Mouse (Mus musculus) intestine, embryonic 14.5 days (tissue): ENCODE data around the gene Agpat3. TPM values are rescaled to one million over a fixed set of nuclear protein-coding genes. Genes with fewer than 3 reads are reported as not detected.

Source experiments
- ATAC-seq: fragments of 200-750 bp; cut with Nextera tagmentation; replicated peaks from 2 replicates; pipeline ENCODE4 v1.8.0; 2017; ENCODE audit warnings: low read depth, moderate number of reproducible peaks, moderate TSS enrichment, moderate library complexity; ENCODE audit not compliant: low FRiP score, low TSS enrichment
- DNase-seq: peaks from one replicate; pipeline ENCODE4 v3.0.0-alpha.2; 2018; ENCODE audit warnings: low spot score
- H3K27ac ChIP-seq: fragments of 300-500 bp; sonication (generic); 2 replicates; pipeline ENCODE4 v1.5.1; 2014; ENCODE audit warnings: low read depth, mild to moderate bottlenecking, control low read depth
- H3K27me3 ChIP-seq: fragments of 300-500 bp; sonication (generic); replicated peaks from 2 replicates; pipeline ENCODE4 v1.6.1; 2014; ENCODE audit warnings: low read length, control low read depth; ENCODE audit not compliant: control insufficient read depth, insufficient read depth
- H3K36me3 ChIP-seq: fragments of 300-500 bp; sonication (generic); 2 replicates; pipeline ENCODE4 v1.6.1; 2014; ENCODE audit warnings: low read length, control low read depth; ENCODE audit not compliant: control insufficient read depth, insufficient read depth
- H3K4me1 ChIP-seq: fragments of 300-500 bp; sonication (generic); replicated peaks from 2 replicates; pipeline ENCODE4 v1.6.1; 2014; ENCODE audit warnings: low read length, control low read depth, mixed read lengths; ENCODE audit not compliant: control insufficient read depth, insufficient read depth
- H3K4me2 ChIP-seq: fragments of 300-500 bp; sonication (generic); 2 replicates; pipeline ENCODE4 v1.6.1; 2014; ENCODE audit warnings: low read length
- H3K4me3 ChIP-seq: fragments of 300-500 bp; sonication (generic); 2 replicates; pipeline ENCODE4 v1.5.1; 2014; ENCODE audit warnings: low read depth, low read length, control low read depth, mixed read lengths
- H3K9ac ChIP-seq: fragments of 300-500 bp; sonication (generic); 2 replicates; pipeline ENCODE4 v1.6.1; 2014; ENCODE audit warnings: mild to moderate bottlenecking, low read length
- H3K9me3 ChIP-seq: fragments of 300-500 bp; sonication (generic); 2 replicates; pipeline ENCODE4 v1.6.1; 2016; ENCODE audit warnings: low read length, control low read depth; ENCODE audit not compliant: control insufficient read depth
- WGBS: fragments of 180-500 bp; shearing (Covaris S2); extraction: QIAGEN DNeasy Blood & Tissue Kit; methylation state at CpG from one replicate; pipeline ENCODE4 v1.1.7; 2014; 5-methylcytosine and 5-hydroxymethylcytosine counted together
- polyA plus RNA-seq: library from polyadenylated mRNA; unstranded; fragments of >200 nt; fragmentation: Nextera tagmentation; extraction: Ambion mirVana; gene quantifications from 2 replicates; pipeline ENCODE4 v1.2.1, GENCODE M21; 2014

Agpat3 gene
- polyA plus RNA-seq, 1 experiment from 2014 or later: 59.2 TPM

DNA sequence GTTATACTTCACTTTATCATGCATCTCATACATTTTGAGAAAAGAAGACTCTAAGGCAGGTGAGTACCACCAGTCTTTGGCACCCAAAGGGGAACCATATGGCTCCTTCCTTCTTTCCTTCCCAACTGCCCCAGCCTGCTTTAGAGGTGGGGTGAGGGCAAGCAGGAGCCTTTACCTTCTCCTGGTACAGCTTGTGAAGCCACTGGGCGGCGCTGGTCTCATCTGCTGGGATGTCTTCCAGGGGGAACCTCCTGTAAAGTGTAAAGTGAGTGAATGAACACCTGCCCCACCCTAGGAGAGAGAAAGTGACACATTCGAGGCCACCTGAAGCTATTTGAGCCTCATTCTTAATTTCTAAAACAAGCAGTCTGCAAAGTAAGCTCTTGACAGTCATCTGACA is 74.5 kb downstream of the Agpat3 start:
- Histone ChIP-seq H3K36me3 (peaks cover 73% of the 10 kb centered on the region), H3K27ac (no peak overlapping the region), H3K4me3 (no peak overlapping the region), H3K27me3 (no peaks in the 10 kb centered on the region), H3K9ac (no peak overlapping the region), H3K9me3 (no peaks in the 10 kb centered on the region), H3K4me1 (no peaks in the 10 kb centered on the region), H3K4me2 (no peak overlapping the region)
- DNase-seq: no peak
- WGBS: 73% methylated on average over 3 of the region's 3 CpGs
- no peak for ATAC-seq

DNA sequence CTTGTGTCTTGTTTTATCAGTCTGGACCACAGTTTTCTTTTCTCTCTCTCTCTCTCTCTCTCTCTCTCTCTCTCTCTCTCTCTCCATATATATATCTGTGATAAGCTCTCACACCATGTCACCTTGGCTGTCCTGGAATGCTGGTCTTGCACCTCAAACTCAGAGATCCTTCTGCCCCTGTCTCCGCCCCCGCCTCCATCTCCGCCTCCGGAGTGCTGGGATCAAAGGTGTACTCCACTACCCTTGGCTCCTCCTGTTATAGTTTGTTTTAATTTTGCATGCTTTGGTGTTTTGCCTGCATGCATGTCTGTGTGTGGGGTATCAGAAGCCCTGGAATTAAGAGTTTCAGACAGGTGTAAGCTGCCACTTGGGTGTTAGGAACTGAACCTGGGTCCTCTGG is 76.0 kb downstream of the Agpat3 start:
- no peak for ATAC-seq
- 92% methylated on average over 4 of the region's 4 CpGs for WGBS
- no peak overlapping the region for H3K27ac ChIP-seq

DNA sequence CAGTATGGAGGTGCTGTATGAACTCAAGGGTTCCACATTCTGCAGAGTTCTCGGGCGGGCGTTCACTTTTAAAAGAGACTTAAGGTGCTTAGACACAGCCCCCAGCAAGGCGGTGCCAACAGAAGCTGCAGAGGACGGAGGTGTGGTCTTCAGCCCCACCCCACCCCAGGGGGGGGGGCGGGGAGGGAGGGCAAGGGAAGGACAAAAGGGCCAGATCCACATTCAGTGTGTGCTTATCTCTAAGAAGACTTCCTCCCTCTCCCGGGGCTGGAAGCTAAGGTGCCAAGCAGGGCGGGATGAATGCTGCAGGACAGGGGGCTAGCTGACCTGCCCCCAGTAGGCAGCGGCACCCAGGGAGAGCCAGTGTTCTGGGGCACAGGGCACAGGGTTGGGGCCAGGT is 79.4 kb downstream of the Agpat3 start:
- 27% methylated on average over 8 of the region's 9 CpGs for WGBS
- DNase-seq (no peak), ATAC-seq (0 out of 2 replicates have a peak, but pooled peaks have one; percentile 48)
- H3K4me2 ChIP-seq: no peak overlapping the region
- no peak overlapping the region for H3K27ac ChIP-seq
- no peak overlapping the region for H3K9ac ChIP-seq
- no peak overlapping the region for H3K4me3 ChIP-seq
- H3K9me3 ChIP-seq: no peaks in the 10 kb centered on the region
- H3K36me3 ChIP-seq: peaks cover 40% of the 10 kb centered on the region
- H3K27me3 ChIP-seq: no peaks in the 10 kb centered on the region
- no peaks in the 10 kb centered on the region for H3K4me1 ChIP-seq

More for the DNA sequence above, 76.0 kb downstream of the Agpat3 start:
- Histone ChIP-seq H3K9ac (no peak overlapping the region), H3K36me3 (peaks cover 64% of the 10 kb centered on the region), H3K4me2 (no peak overlapping the region), H3K4me3 (no peak overlapping the region), H3K4me1 (no peaks in the 10 kb centered on the region), H3K9me3 (no peaks in the 10 kb centered on the region), H3K27me3 (no peaks in the 10 kb centered on the region)
- DNase-seq: no peak

DNA sequence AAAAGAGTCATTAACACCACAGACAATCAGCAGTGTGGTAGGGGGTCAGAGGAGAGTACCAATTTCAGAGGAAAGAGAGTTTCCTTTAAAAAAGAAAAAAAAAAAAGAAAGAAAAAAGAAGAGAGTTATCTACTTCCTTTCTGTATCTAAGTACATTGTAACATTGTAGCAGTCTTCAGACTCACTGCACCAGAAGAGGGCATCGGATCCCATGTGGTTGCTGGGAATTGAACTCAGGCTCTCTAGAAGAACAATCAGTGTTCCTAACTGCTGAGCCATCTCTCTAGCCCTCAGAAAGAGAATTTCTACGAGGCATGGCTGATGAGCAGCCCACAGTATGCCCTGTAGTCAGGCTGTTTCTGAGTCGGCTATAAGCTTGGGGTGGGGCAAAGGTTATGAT is 86.4 kb downstream of the Agpat3 start:
- 73% methylated on average over 3 of the region's 3 CpGs for WGBS

DNA sequence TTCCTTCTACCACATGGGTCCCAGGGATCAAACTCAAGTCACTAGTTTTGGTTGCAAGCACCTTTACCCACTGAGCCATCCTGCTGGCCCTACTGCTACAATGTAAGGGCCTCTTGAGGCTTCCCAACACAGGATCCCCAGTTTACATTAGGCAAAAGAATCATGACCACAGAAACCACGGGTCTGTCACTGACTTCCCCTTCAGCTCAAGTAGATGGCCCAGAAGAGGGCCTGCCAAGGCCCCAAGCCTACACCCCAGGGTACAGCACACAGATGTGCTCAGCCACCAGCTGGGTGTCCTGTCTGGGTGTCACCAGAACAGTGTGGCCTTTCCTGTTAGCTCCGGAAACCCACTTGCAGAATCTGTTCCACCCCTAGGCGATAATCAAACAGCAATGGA is 87.6 kb downstream of the Agpat3 start:
- no peak for DNase-seq
- Histone ChIP-seq H3K27ac (no peak overlapping the region), H3K4me1 (no peaks in the 10 kb centered on the region), H3K27me3 (no peaks in the 10 kb centered on the region), H3K4me3 (no peak overlapping the region), H3K36me3 (no peaks in the 10 kb centered on the region), H3K4me2 (no peak overlapping the region), H3K9me3 (no peaks in the 10 kb centered on the region; the same call in 1 of the 2 replicates), H3K9ac (no peak overlapping the region)
- WGBS: 74% methylated on average over 3 of the region's 3 CpGs
- ATAC-seq: no peak

More for the DNA sequence above, 86.4 kb downstream of the Agpat3 start:
- H3K4me1 ChIP-seq: no peaks in the 10 kb centered on the region
- H3K4me2 ChIP-seq: no peak overlapping the region
- no peaks in the 10 kb centered on the region; the same call in 1 of the 2 replicates for H3K9me3 ChIP-seq
- H3K27me3 ChIP-seq: no peaks in the 10 kb centered on the region
- H3K27ac ChIP-seq: no peak overlapping the region
- H3K36me3 ChIP-seq: no peaks in the 10 kb centered on the region; the same call in 1 of the 2 replicates
- H3K4me3 ChIP-seq: no peak overlapping the region
- ATAC-seq: no peak
- no peak for DNase-seq
- no peak overlapping the region for H3K9ac ChIP-seq

DNA sequence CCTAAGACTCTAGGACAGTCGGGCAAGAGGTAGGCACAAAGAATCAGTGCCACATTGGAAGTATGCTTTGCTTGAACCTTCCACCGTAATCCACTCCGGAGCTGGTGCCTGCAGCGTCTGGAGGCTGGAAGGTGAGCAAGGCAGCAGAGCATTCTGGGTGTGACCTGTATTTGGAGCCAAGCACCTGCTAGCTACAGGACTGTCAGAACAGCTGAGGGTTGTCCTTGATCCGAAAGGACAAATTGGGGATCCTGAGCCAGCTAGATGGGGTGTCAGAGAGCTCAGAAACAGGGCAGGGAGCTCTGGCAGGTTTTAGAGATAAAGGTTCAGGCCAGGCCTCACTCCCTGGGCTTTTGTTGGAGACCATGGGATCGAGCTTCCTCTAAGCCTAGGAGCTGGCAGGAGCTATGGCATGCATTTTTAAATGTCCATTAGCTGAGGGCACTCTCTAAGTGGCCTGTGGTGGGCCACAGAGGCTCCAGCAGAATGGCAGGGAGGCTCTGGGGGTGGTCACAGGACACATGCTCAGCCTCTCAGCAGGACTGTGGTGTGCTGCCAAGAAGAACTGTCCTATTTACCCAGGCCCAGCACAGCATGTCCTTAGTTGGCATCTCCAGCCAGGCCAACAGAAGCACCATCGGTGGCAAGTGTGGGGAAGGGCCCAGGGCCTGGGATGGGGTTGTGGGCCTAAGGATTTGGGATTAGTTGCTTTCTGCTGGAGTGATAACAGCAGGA is 91.2 kb downstream of the Agpat3 start:
- Histone ChIP-seq H3K27me3 (no peaks in the 10 kb centered on the region), H3K4me2 (no peak overlapping the region), H3K9ac (no peak overlapping the region), H3K36me3 (no peaks in the 10 kb centered on the region), H3K4me1 (no peaks in the 10 kb centered on the region), H3K9me3 (no peaks in the 10 kb centered on the region; the same call in 1 of the 2 replicates), H3K4me3 (no peak overlapping the region), H3K27ac (no peak overlapping the region)
- ATAC-seq (no peak), DNase-seq (no peak)
- WGBS: 72% methylated on average over 7 of the region's 7 CpGs

DNA sequence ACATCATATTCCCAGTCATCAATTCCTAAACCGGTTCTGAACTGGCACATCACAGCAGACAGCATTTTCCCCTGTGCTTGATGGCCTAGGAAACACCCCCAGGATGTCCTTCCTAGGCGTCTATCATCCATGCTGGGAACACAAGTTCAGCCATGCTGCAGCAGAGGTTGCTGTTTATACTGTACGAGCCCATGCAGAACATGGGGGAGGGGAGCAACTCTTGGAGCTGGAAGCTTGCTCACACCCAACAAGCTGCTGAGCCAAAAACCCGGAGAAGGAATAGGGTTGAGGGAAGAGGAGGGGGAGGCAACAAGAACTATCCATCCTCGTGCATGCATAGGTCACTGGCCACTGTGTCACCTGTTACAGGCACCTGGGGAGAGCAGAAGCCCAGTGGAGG is 92.0 kb downstream of the Agpat3 start:
- Histone ChIP-seq H3K4me3 (no peak overlapping the region), H3K27ac (no peak overlapping the region), H3K4me1 (no peaks in the 10 kb centered on the region), H3K9me3 (no peaks in the 10 kb centered on the region), H3K9ac (no peak overlapping the region), H3K36me3 (no peaks in the 10 kb centered on the region), H3K4me2 (no peak overlapping the region), H3K27me3 (no peaks in the 10 kb centered on the region)
- ATAC-seq (no peak), DNase-seq (no peak)
- WGBS: 22% methylated on average over 5 of the region's 5 CpGs

DNA sequence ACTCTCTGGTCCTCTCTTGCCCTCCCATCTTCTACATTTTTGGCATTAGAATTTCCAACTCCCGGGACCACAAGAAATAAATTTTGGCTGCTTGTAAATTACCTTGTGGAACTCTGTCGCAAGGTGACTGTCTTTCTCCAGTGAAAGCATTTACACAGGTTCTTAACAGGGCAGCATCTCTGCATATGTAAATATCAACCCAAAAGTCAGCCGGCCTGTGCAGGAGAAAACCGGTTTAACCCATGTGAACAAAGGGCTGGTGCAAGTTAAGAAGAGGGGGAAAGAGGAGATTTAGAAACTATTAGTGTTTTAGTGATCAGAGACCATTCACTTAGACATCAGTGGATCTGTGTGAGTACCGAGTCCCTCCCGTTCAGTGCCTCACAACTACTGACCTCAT is 92.6 kb downstream of the Agpat3 start:
- ATAC-seq (no peak), DNase-seq (no peak)
- H3K4me2 ChIP-seq: no peak overlapping the region
- no peak overlapping the region for H3K9ac ChIP-seq
- no peaks in the 10 kb centered on the region for H3K9me3 ChIP-seq
- no peak overlapping the region for H3K27ac ChIP-seq
- 47% methylated on average over 6 of the region's 6 CpGs for WGBS
- H3K4me1 ChIP-seq: no peaks in the 10 kb centered on the region
- no peaks in the 10 kb centered on the region for H3K36me3 ChIP-seq
- H3K4me3 ChIP-seq: no peak overlapping the region
- no peaks in the 10 kb centered on the region for H3K27me3 ChIP-seq

DNA sequence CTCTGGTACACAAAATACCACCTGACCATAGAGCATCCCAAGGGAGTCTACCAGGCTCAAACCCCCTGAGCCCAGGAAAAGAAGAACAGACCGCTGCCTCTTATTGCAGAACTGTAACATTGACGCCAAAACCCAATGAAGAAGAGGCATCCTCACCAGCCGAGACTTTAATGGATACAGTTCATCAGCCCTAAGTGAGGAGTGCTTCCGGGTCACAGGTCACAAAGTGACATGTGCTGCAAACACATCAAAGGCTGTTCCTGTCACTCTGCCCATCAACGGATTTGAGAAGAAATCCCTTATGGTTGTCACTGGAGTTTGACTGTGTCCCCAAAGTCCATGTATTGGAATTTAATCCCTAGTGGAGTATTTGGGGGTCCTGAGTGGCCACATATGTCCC is 93.1 kb downstream of the Agpat3 start:
- H3K36me3 ChIP-seq: no peaks in the 10 kb centered on the region
- H3K27me3 ChIP-seq: no peaks in the 10 kb centered on the region
- no peak overlapping the region for H3K4me2 ChIP-seq
- WGBS: 67% methylated on average over 5 of the region's 5 CpGs
- no peak overlapping the region for H3K27ac ChIP-seq
- H3K9me3 ChIP-seq: no peaks in the 10 kb centered on the region
- no peak overlapping the region for H3K4me3 ChIP-seq
- no peak for ATAC-seq
- no peaks in the 10 kb centered on the region for H3K4me1 ChIP-seq
- no peak for DNase-seq
- H3K9ac ChIP-seq: no peak overlapping the region
